Mouse (Mus musculus): ENCODE measurements at regions not wholly inside any gene's neighbourhood (a gene's known extent, or its start where the extent isn't known, plus 50 kb on each side); places are given as distances from the start of the nearest gene placed in this dataset.
A peak's percentile ranks its signal among the peaks of the same experiment; 100 is the strongest.

- H3K27me3 ChIP-seq (ENCODE audit: control insufficient read depth, insufficient read depth, low read length), result no peaks in the 10 kb centered on the region
- H3K36me3 ChIP-seq (ENCODE audit: control insufficient read depth, insufficient read depth, low read length), result no peaks in the 10 kb centered on the region
- DNase-seq, result no peak
- H3K27ac ChIP-seq (ENCODE audit: control insufficient read depth, insufficient read depth, low read length), result peak overlapping the region; percentile 89
- no peak for TF ChIP-seq CTCF (IDR thresholded peaks at IDR 0.05; ENCODE audit: borderline replicate concordance, control insufficient read depth, extremely low read depth, insufficient read depth, low read length, poor library complexity)
- TF ChIP-seq POLR2A (IDR thresholded peaks at IDR 0.05; ENCODE audit: control insufficient read depth, extremely low read depth, insufficient read depth, low read length, poor library complexity), result no peak
- H3K4me3 ChIP-seq (ENCODE audit: control insufficient read depth, insufficient read depth, low read length), result no peak overlapping the region
- peaks cover 13% of the 10 kb centered on the region for H3K4me1 ChIP-seq (replicated peaks; ENCODE audit: control insufficient read depth, insufficient read depth, low read length)
- 70% methylated on average over 6 of the region's 6 CpGs for WGBS
Observed at GRCm38 (mm10) chr16:24262701-24263100, 130.6 kb upstream of the Lpp start.

- Histone ChIP-seq H3K4me1 (replicated peaks; ENCODE audit: control insufficient read depth, insufficient read depth, low read length) (peaks cover 21% of the 10 kb centered on the region), H3K27ac (ENCODE audit: control insufficient read depth, insufficient read depth, low read length) (peak overlapping the region; percentile 96), H3K4me3 (ENCODE audit: control insufficient read depth, insufficient read depth, low read length) (no peak overlapping the region), H3K27me3 (ENCODE audit: control insufficient read depth, insufficient read depth, low read length) (no peaks in the 10 kb centered on the region), H3K36me3 (ENCODE audit: control insufficient read depth, insufficient read depth, low read length) (no peaks in the 10 kb centered on the region)
- peak; percentile 78 for DNase-seq
- WGBS, result 10% methylated on average over 3 of the region's 3 CpGs
- no peak for TF ChIP-seq CTCF (IDR thresholded peaks at IDR 0.05; ENCODE audit: borderline replicate concordance, control insufficient read depth, extremely low read depth, insufficient read depth, low read length, poor library complexity)
- TF ChIP-seq POLR2A (IDR thresholded peaks at IDR 0.05; ENCODE audit: control insufficient read depth, extremely low read depth, insufficient read depth, low read length, poor library complexity), result 0 out of 2 replicates have a peak, but pooled peaks have one; percentile 17
Observed at GRCm38 (mm10) chr16:24259711-24260230, 133.5 kb upstream of the Lpp start.

- no peaks in the 10 kb centered on the region for H3K36me3 ChIP-seq (ENCODE audit: control insufficient read depth, insufficient read depth, low read length)
- WGBS, result 85% methylated on average over 1 of the region's 1 CpGs
- peaks cover 21% of the 10 kb centered on the region for H3K4me1 ChIP-seq (replicated peaks; ENCODE audit: control insufficient read depth, insufficient read depth, low read length)
- no peak overlapping the region for H3K4me3 ChIP-seq (ENCODE audit: control insufficient read depth, insufficient read depth, low read length)
- H3K27me3 ChIP-seq (ENCODE audit: control insufficient read depth, insufficient read depth, low read length), result no peaks in the 10 kb centered on the region
- TF ChIP-seq CTCF (IDR thresholded peaks at IDR 0.05; ENCODE audit: borderline replicate concordance, control insufficient read depth, extremely low read depth, insufficient read depth, low read length, poor library complexity) (no peak), POLR2A (IDR thresholded peaks at IDR 0.05; ENCODE audit: control insufficient read depth, extremely low read depth, insufficient read depth, low read length, poor library complexity) (no peak)
- no peak overlapping the region for H3K27ac ChIP-seq (ENCODE audit: control insufficient read depth, insufficient read depth, low read length)
- no peak for DNase-seq
Observed at GRCm38 (mm10) chr16:24258991-24259390, 134.3 kb upstream of the Lpp start.

GRCm38 (mm10) chr16:24255037-24255436, 138.3 kb upstream of the Lpp start:
- Histone ChIP-seq H3K4me3 (ENCODE audit: control insufficient read depth, insufficient read depth, low read length) (no peak overlapping the region), H3K36me3 (ENCODE audit: control insufficient read depth, insufficient read depth, low read length) (no peaks in the 10 kb centered on the region), H3K27ac (ENCODE audit: control insufficient read depth, insufficient read depth, low read length) (no peak overlapping the region; the same call in 1 of the 2 replicates), H3K4me1 (replicated peaks; ENCODE audit: control insufficient read depth, insufficient read depth, low read length) (peaks cover 15% of the 10 kb centered on the region), H3K27me3 (ENCODE audit: control insufficient read depth, insufficient read depth, low read length) (no peaks in the 10 kb centered on the region)
- no peak for DNase-seq
- WGBS, result 55% methylated on average over 10 of the region's 10 CpGs
- TF ChIP-seq POLR2A (IDR thresholded peaks at IDR 0.05; ENCODE audit: control insufficient read depth, extremely low read depth, insufficient read depth, low read length, poor library complexity), result no peak
- TF ChIP-seq CTCF (IDR thresholded peaks at IDR 0.05; ENCODE audit: borderline replicate concordance, control insufficient read depth, extremely low read depth, insufficient read depth, low read length, poor library complexity), result no peak

GRCm38 (mm10) chr16:24254590-24254989, 138.7 kb upstream of the Lpp start:
- TF ChIP-seq POLR2A (IDR thresholded peaks at IDR 0.05; ENCODE audit: control insufficient read depth, extremely low read depth, insufficient read depth, low read length, poor library complexity), result no peak
- TF ChIP-seq CTCF (IDR thresholded peaks at IDR 0.05; ENCODE audit: borderline replicate concordance, control insufficient read depth, extremely low read depth, insufficient read depth, low read length, poor library complexity), result no peak

GRCm38 (mm10) chr16:24254143-24254542, 139.2 kb upstream of the Lpp start:
- 93% methylated on average over 4 of the region's 4 CpGs for WGBS
- no peak for DNase-seq
- Histone ChIP-seq H3K27ac (ENCODE audit: control insufficient read depth, insufficient read depth, low read length) (no peak overlapping the region), H3K27me3 (ENCODE audit: control insufficient read depth, insufficient read depth, low read length) (no peaks in the 10 kb centered on the region), H3K4me3 (ENCODE audit: control insufficient read depth, insufficient read depth, low read length) (no peak overlapping the region), H3K36me3 (ENCODE audit: control insufficient read depth, insufficient read depth, low read length) (no peaks in the 10 kb centered on the region), H3K4me1 (replicated peaks; ENCODE audit: control insufficient read depth, insufficient read depth, low read length) (peaks cover 13% of the 10 kb centered on the region)
- TF ChIP-seq POLR2A (IDR thresholded peaks at IDR 0.05; ENCODE audit: control insufficient read depth, extremely low read depth, insufficient read depth, low read length, poor library complexity), result no peak
- TF ChIP-seq CTCF (IDR thresholded peaks at IDR 0.05; ENCODE audit: borderline replicate concordance, control insufficient read depth, extremely low read depth, insufficient read depth, low read length, poor library complexity), result no peak

More at GRCm38 (mm10) chr16:24254590-24254989, 138.7 kb upstream of the Lpp start:
- H3K4me1 ChIP-seq (replicated peaks; ENCODE audit: control insufficient read depth, insufficient read depth, low read length), result peaks cover 13% of the 10 kb centered on the region
- no peaks in the 10 kb centered on the region for H3K36me3 ChIP-seq (ENCODE audit: control insufficient read depth, insufficient read depth, low read length)
- DNase-seq, result no peak
- no peak overlapping the region for H3K27ac ChIP-seq (ENCODE audit: control insufficient read depth, insufficient read depth, low read length)
- no peaks in the 10 kb centered on the region for H3K27me3 ChIP-seq (ENCODE audit: control insufficient read depth, insufficient read depth, low read length)
- H3K4me3 ChIP-seq (ENCODE audit: control insufficient read depth, insufficient read depth, low read length), result no peak overlapping the region

- H3K27ac ChIP-seq (ENCODE audit: control insufficient read depth, insufficient read depth, low read length), result no peak overlapping the region
- H3K36me3 ChIP-seq (ENCODE audit: control insufficient read depth, insufficient read depth, low read length), result no peaks in the 10 kb centered on the region
- H3K4me1 ChIP-seq (replicated peaks; ENCODE audit: control insufficient read depth, insufficient read depth, low read length), result no peaks in the 10 kb centered on the region
- H3K27me3 ChIP-seq (ENCODE audit: control insufficient read depth, insufficient read depth, low read length), result no peaks in the 10 kb centered on the region
- no peak overlapping the region for H3K4me3 ChIP-seq (ENCODE audit: control insufficient read depth, insufficient read depth, low read length)
- no peak for DNase-seq
- TF ChIP-seq POLR2A (IDR thresholded peaks at IDR 0.05; ENCODE audit: control insufficient read depth, extremely low read depth, insufficient read depth, low read length, poor library complexity) (no peak), CTCF (IDR thresholded peaks at IDR 0.05; ENCODE audit: borderline replicate concordance, control insufficient read depth, extremely low read depth, insufficient read depth, low read length, poor library complexity) (no peak)
- 92% methylated on average over 5 of the region's 5 CpGs for WGBS
Observed at GRCm38 (mm10) chr16:24247291-24247690, 146.0 kb upstream of the Lpp start.
